Mouse (Mus musculus): ENCODE measurements around the gene Gm10322. TPM values are rescaled to one million over a fixed set of nuclear protein-coding genes. Genes with fewer than 3 reads are reported as not detected.

Gene Gm10322
- polyA plus RNA-seq, 1 experiment from 2014 or later: not detected

GRCm38 (mm10) chr10:59576305-59576704, 39.6 kb upstream of the Gm10322 start:
- Histone ChIP-seq H3K9me3 (ENCODE audit: control insufficient read depth, low read length) (peaks cover 2% of the 10 kb centered on the region; the same call in 1 of the 2 replicates), H3K36me3 (ENCODE audit: control insufficient read depth, insufficient read depth, low read length) (no peaks in the 10 kb centered on the region), H3K4me2 (ENCODE audit: low read depth, low read length, severe bottlenecking) (no peak overlapping the region), H3K4me1 (replicated peaks; ENCODE audit: control insufficient read depth, insufficient read depth, low read length) (no peaks in the 10 kb centered on the region), H3K27ac (ENCODE audit: low read depth, low read length) (no peak overlapping the region), H3K9ac (ENCODE audit: low read length) (no peak overlapping the region), H3K27me3 (ENCODE audit: control insufficient read depth, insufficient read depth, low read length) (no peaks in the 10 kb centered on the region), H3K4me3 (ENCODE audit: low read depth, low read length) (no peak overlapping the region)
- WGBS: 67% methylated on average over 5 of the region's 5 CpGs
- DNase-seq (ENCODE audit: low spot score) (no peak), ATAC-seq (replicated peaks; ENCODE audit: low FRiP score) (no peak)

- no peak for DNase-seq (ENCODE audit: low spot score)
- ATAC-seq (replicated peaks; ENCODE audit: low FRiP score): no peak
- no peak overlapping the region for H3K27ac ChIP-seq (ENCODE audit: low read depth, low read length)
- no peak overlapping the region for H3K9ac ChIP-seq (ENCODE audit: low read length)
- WGBS: 77% methylated on average over 12 of the region's 12 CpGs
- H3K4me3 ChIP-seq (ENCODE audit: low read depth, low read length): no peak overlapping the region
- H3K4me1 ChIP-seq (replicated peaks; ENCODE audit: control insufficient read depth, insufficient read depth, low read length): no peaks in the 10 kb centered on the region
- H3K27me3 ChIP-seq (ENCODE audit: control insufficient read depth, insufficient read depth, low read length): no peaks in the 10 kb centered on the region
- no peaks in the 10 kb centered on the region for H3K36me3 ChIP-seq (ENCODE audit: control insufficient read depth, insufficient read depth, low read length)
- H3K9me3 ChIP-seq (ENCODE audit: control insufficient read depth, low read length): peaks cover 2% of the 10 kb centered on the region; the same call in 1 of the 2 replicates
- no peak overlapping the region for H3K4me2 ChIP-seq (ENCODE audit: low read depth, low read length, severe bottlenecking)
Observed at GRCm38 (mm10) chr10:59577871-59578801, 37.7 kb upstream of the Gm10322 start.

- H3K36me3 ChIP-seq (ENCODE audit: control insufficient read depth, insufficient read depth, low read length): no peaks in the 10 kb centered on the region
- no peak overlapping the region for H3K27ac ChIP-seq (ENCODE audit: low read depth, low read length)
- no peak overlapping the region for H3K4me2 ChIP-seq (ENCODE audit: low read depth, low read length, severe bottlenecking)
- H3K4me3 ChIP-seq (ENCODE audit: low read depth, low read length): no peak overlapping the region
- H3K9me3 ChIP-seq (ENCODE audit: control insufficient read depth, low read length): no peaks in the 10 kb centered on the region; the same call in 1 of the 2 replicates
- no peaks in the 10 kb centered on the region for H3K4me1 ChIP-seq (replicated peaks; ENCODE audit: control insufficient read depth, insufficient read depth, low read length)
- no peak for ATAC-seq (replicated peaks; ENCODE audit: low FRiP score)
- DNase-seq (ENCODE audit: low spot score): no peak
- no peaks in the 10 kb centered on the region for H3K27me3 ChIP-seq (ENCODE audit: control insufficient read depth, insufficient read depth, low read length)
- no peak overlapping the region for H3K9ac ChIP-seq (ENCODE audit: low read length)
- 91% methylated on average over 3 of the region's 3 CpGs for whole genome bisulfite sequencing
Observed at GRCm38 (mm10) chr10:59579645-59580044, 36.2 kb upstream of the Gm10322 start.

- Histone ChIP-seq H3K27ac (ENCODE audit: low read depth, low read length) (no peak overlapping the region), H3K4me3 (ENCODE audit: low read depth, low read length) (no peak overlapping the region), H3K4me1 (replicated peaks; ENCODE audit: control insufficient read depth, insufficient read depth, low read length) (no peaks in the 10 kb centered on the region), H3K4me2 (ENCODE audit: low read depth, low read length, severe bottlenecking) (no peak overlapping the region), H3K36me3 (ENCODE audit: control insufficient read depth, insufficient read depth, low read length) (no peaks in the 10 kb centered on the region), H3K9ac (ENCODE audit: low read length) (no peak overlapping the region), H3K27me3 (ENCODE audit: control insufficient read depth, insufficient read depth, low read length) (no peaks in the 10 kb centered on the region), H3K9me3 (ENCODE audit: control insufficient read depth, low read length) (no peaks in the 10 kb centered on the region; the same call in 1 of the 2 replicates)
- DNase-seq (ENCODE audit: low spot score) (no peak), ATAC-seq (replicated peaks; ENCODE audit: low FRiP score) (no peak)
- WGBS: 89% methylated on average over 3 of the region's 3 CpGs
Observed at GRCm38 (mm10) chr10:59580593-59581149, 35.2 kb upstream of the Gm10322 start.

- Histone ChIP-seq H3K4me2 (ENCODE audit: low read depth, low read length, severe bottlenecking) (no peak overlapping the region), H3K27me3 (ENCODE audit: control insufficient read depth, insufficient read depth, low read length) (no peaks in the 10 kb centered on the region), H3K4me3 (ENCODE audit: low read depth, low read length) (no peak overlapping the region), H3K36me3 (ENCODE audit: control insufficient read depth, insufficient read depth, low read length) (no peaks in the 10 kb centered on the region), H3K27ac (ENCODE audit: low read depth, low read length) (no peak overlapping the region), H3K4me1 (replicated peaks; ENCODE audit: control insufficient read depth, insufficient read depth, low read length) (no peaks in the 10 kb centered on the region), H3K9me3 (ENCODE audit: control insufficient read depth, low read length) (no peaks in the 10 kb centered on the region; the same call in 1 of the 2 replicates), H3K9ac (ENCODE audit: low read length) (no peak overlapping the region)
- no peak for DNase-seq (ENCODE audit: low spot score)
- ATAC-seq (replicated peaks; ENCODE audit: low FRiP score): no peak
- WGBS: 60% methylated on average over 1 of the region's 1 CpGs
Observed at GRCm38 (mm10) chr10:59581826-59582543, 33.9 kb upstream of the Gm10322 start.

- no peak for ATAC-seq (replicated peaks; ENCODE audit: low FRiP score)
- WGBS: 87% methylated on average over 5 of the region's 5 CpGs
- H3K4me3 ChIP-seq (ENCODE audit: low read depth, low read length): no peak overlapping the region
Observed at GRCm38 (mm10) chr10:59585621-59586020, 30.2 kb upstream of the Gm10322 start.

GRCm38 (mm10) chr10:59586821-59587220, 29.0 kb upstream of the Gm10322 start:
- H3K9ac ChIP-seq (ENCODE audit: low read length): no peak overlapping the region
- no peak overlapping the region for H3K4me2 ChIP-seq (ENCODE audit: low read depth, low read length, severe bottlenecking)
- no peaks in the 10 kb centered on the region for H3K4me1 ChIP-seq (replicated peaks; ENCODE audit: control insufficient read depth, insufficient read depth, low read length)
- H3K27ac ChIP-seq (ENCODE audit: low read depth, low read length): no peak overlapping the region
- H3K4me3 ChIP-seq (ENCODE audit: low read depth, low read length): no peak overlapping the region
- H3K36me3 ChIP-seq (ENCODE audit: control insufficient read depth, insufficient read depth, low read length): no peaks in the 10 kb centered on the region
- no peaks in the 10 kb centered on the region for H3K27me3 ChIP-seq (ENCODE audit: control insufficient read depth, insufficient read depth, low read length)
- 96% methylated on average over 15 of the region's 15 CpGs for WGBS
- ATAC-seq (replicated peaks; ENCODE audit: low FRiP score) (no peak), DNase-seq (ENCODE audit: low spot score) (no peak)
- no peaks in the 10 kb centered on the region; the same call in 1 of the 2 replicates for H3K9me3 ChIP-seq (ENCODE audit: control insufficient read depth, low read length)

More at GRCm38 (mm10) chr10:59585621-59586020, 30.2 kb upstream of the Gm10322 start:
- Histone ChIP-seq H3K9me3 (ENCODE audit: control insufficient read depth, low read length) (no peaks in the 10 kb centered on the region; the same call in 1 of the 2 replicates), H3K9ac (ENCODE audit: low read length) (no peak overlapping the region), H3K4me2 (ENCODE audit: low read depth, low read length, severe bottlenecking) (no peak overlapping the region), H3K4me1 (replicated peaks; ENCODE audit: control insufficient read depth, insufficient read depth, low read length) (no peaks in the 10 kb centered on the region), H3K27me3 (ENCODE audit: control insufficient read depth, insufficient read depth, low read length) (no peaks in the 10 kb centered on the region), H3K36me3 (ENCODE audit: control insufficient read depth, insufficient read depth, low read length) (no peaks in the 10 kb centered on the region), H3K27ac (ENCODE audit: low read depth, low read length) (no peak overlapping the region)
- no peak for DNase-seq (ENCODE audit: low spot score)

- H3K4me1 ChIP-seq (replicated peaks; ENCODE audit: control insufficient read depth, insufficient read depth, low read length): no peaks in the 10 kb centered on the region
- H3K4me3 ChIP-seq (ENCODE audit: low read depth, low read length): no peak overlapping the region
- H3K27me3 ChIP-seq (ENCODE audit: control insufficient read depth, insufficient read depth, low read length): no peaks in the 10 kb centered on the region
- H3K27ac ChIP-seq (ENCODE audit: low read depth, low read length): no peak overlapping the region
- no peak for DNase-seq (ENCODE audit: low spot score)
- no peaks in the 10 kb centered on the region; the same call in 1 of the 2 replicates for H3K9me3 ChIP-seq (ENCODE audit: control insufficient read depth, low read length)
- no peaks in the 10 kb centered on the region for H3K36me3 ChIP-seq (ENCODE audit: control insufficient read depth, insufficient read depth, low read length)
- ATAC-seq (replicated peaks; ENCODE audit: low FRiP score): no peak
- 88% methylated on average over 7 of the region's 7 CpGs for WGBS
- H3K9ac ChIP-seq (ENCODE audit: low read length): no peak overlapping the region
- no peak overlapping the region for H3K4me2 ChIP-seq (ENCODE audit: low read depth, low read length, severe bottlenecking)
Observed at GRCm38 (mm10) chr10:59588135-59588534, 27.7 kb upstream of the Gm10322 start.
